In genomic region chr10:117658522-117659429, GRCm38 (mm10) we compare ENCODE assay signal across 19 mouse cellular contexts.
"Had no signal": no experiment of that assay in that cellular context is flagged by ENCODE, and none has a peak within 500 bp of the region (broad histone marks: within the 10 kb centered on the region; RNA-seq: fewer than 3 reads in every experiment).

No protein-coding gene starts in this region.

- H3K9me3 ChIP-seq: limb, embryonic 15.5 days; midbrain, embryonic 12.5 days; midbrain, embryonic 15.5 days; neural tube, embryonic 12.5 days; neural tube, embryonic 15.5 days had no signal

- H3K9ac ChIP-seq: limb, embryonic 15.5 days; liver, embryonic 14.5 days; liver, postnatal 0 days; lung, embryonic 14.5 days; midbrain, embryonic 12.5 days; midbrain, embryonic 15.5 days; neural tube, embryonic 12.5 days; neural tube, embryonic 15.5 days had no signal

- H3K27ac ChIP-seq: kidney, postnatal 0 days; layer of hippocampus, adult 2 months; liver, embryonic 14.5 days; macrophage; midbrain, embryonic 12.5 days; midbrain, embryonic 15.5 days; neural tube, embryonic 12.5 days; neural tube, embryonic 15.5 days; stomach, postnatal 0 days had no signal

- H3K4me1 ChIP-seq: midbrain, embryonic 15.5 days had no signal

- H3K27me3 ChIP-seq: limb, embryonic 15.5 days; midbrain, embryonic 12.5 days; midbrain, embryonic 15.5 days; neural tube, embryonic 12.5 days; neural tube, embryonic 15.5 days had no signal

- H3K36me3 ChIP-seq: limb, embryonic 15.5 days; midbrain, embryonic 12.5 days; midbrain, embryonic 15.5 days; neural tube, embryonic 12.5 days; neural tube, embryonic 15.5 days had no signal

- ATAC-seq: liver, postnatal 0 days; lung, postnatal 0 days; midbrain, embryonic 15.5 days had no signal

- H3K4me2 ChIP-seq: limb, embryonic 15.5 days; liver, embryonic 11.5 days; lung, embryonic 14.5 days; midbrain, embryonic 12.5 days; midbrain, embryonic 15.5 days; neural tube, embryonic 12.5 days; neural tube, embryonic 15.5 days had no signal

- DNase-seq: kidney, postnatal 25 days; layer of hippocampus, adult 9-11 months; liver, postnatal 0 days; lung, embryonic 14.5 days; right cerebral cortex, adult 18-20 months; right cerebral cortex, postnatal 14 days; right cerebral cortex, postnatal 4 days had no signal

- H3K4me3 ChIP-seq: layer of hippocampus, adult 2 months; limb, embryonic 15.5 days; midbrain, embryonic 12.5 days; midbrain, embryonic 15.5 days; neural tube, embryonic 12.5 days; neural tube, embryonic 15.5 days had no signal
